Mouse (Mus musculus): ENCODE results near the gene Rad51b.

Rad51b gene

GRCm38 (mm10) chr12:79648812-79649700, 352.0 kb downstream of the Rad51b start:
- no peak for DNase-seq (ENCODE audit: low read depth, low spot score)

GRCm38 (mm10) chr12:79649796-79650195, 352.7 kb downstream of the Rad51b start:
- no peak for DNase-seq (ENCODE audit: low read depth, low spot score)

- no peak for DNase-seq (ENCODE audit: low read depth, low spot score)
Observed at GRCm38 (mm10) chr12:79655138-79655537, 358.1 kb downstream of the Rad51b start.

- DNase-seq (ENCODE audit: low read depth, low spot score): no peak
Observed at GRCm38 (mm10) chr12:79658861-79659260, 361.8 kb downstream of the Rad51b start.

- DNase-seq (ENCODE audit: low read depth, low spot score): no peak
Observed at GRCm38 (mm10) chr12:79661270-79661669, 364.2 kb downstream of the Rad51b start.

GRCm38 (mm10) chr12:79663131-79663892, 366.2 kb downstream of the Rad51b start:
- no peak for DNase-seq (ENCODE audit: low read depth, low spot score)

GRCm38 (mm10) chr12:79663893-79664574, 367.0 kb downstream of the Rad51b start:
- no peak for DNase-seq (ENCODE audit: low read depth, low spot score)

GRCm38 (mm10) chr12:79674846-79675439, 377.9 kb downstream of the Rad51b start:
- no peak for DNase-seq (ENCODE audit: low read depth, low spot score)

GRCm38 (mm10) chr12:79675440-79676176, 378.5 kb downstream of the Rad51b start:
- no peak for DNase-seq (ENCODE audit: low read depth, low spot score)

GRCm38 (mm10) chr12:79676251-79676650, 379.2 kb downstream of the Rad51b start:
- no peak for DNase-seq (ENCODE audit: low read depth, low spot score)

- no peak for DNase-seq (ENCODE audit: low read depth, low spot score)
Observed at GRCm38 (mm10) chr12:79676896-79677295, 379.8 kb downstream of the Rad51b start.

GRCm38 (mm10) chr12:79679251-79679901, 382.3 kb downstream of the Rad51b start:
- DNase-seq (ENCODE audit: low read depth, low spot score): no peak

GRCm38 (mm10) chr12:79679941-79680697, 383.0 kb downstream of the Rad51b start:
- DNase-seq (ENCODE audit: low read depth, low spot score): no peak

- DNase-seq (ENCODE audit: low read depth, low spot score): no peak
Observed at GRCm38 (mm10) chr12:79680698-79681072, 383.6 kb downstream of the Rad51b start.

GRCm38 (mm10) chr12:79681571-79681970, 384.5 kb downstream of the Rad51b start:
- DNase-seq (ENCODE audit: low read depth, low spot score): no peak

- no peak for DNase-seq (ENCODE audit: low read depth, low spot score)
Observed at GRCm38 (mm10) chr12:79683350-79683749, 386.3 kb downstream of the Rad51b start.

GRCm38 (mm10) chr12:79683759-79684158, 386.7 kb downstream of the Rad51b start:
- no peak for DNase-seq (ENCODE audit: low read depth, low spot score)

- no peak for DNase-seq (ENCODE audit: low read depth, low spot score)
Observed at GRCm38 (mm10) chr12:79684338-79684737, 387.3 kb downstream of the Rad51b start.

- DNase-seq (ENCODE audit: low read depth, low spot score): no peak
Observed at GRCm38 (mm10) chr12:79686594-79687325, 389.7 kb downstream of the Rad51b start.

Measured in embryo, embryonic 11.5 days (tissue).